In genomic region chr19:55865049-55865448, GRCm38 (mm10) we compare ENCODE assay signal across 29 mouse cellular contexts.
DNase-seq lines count a peak whose midpoint lies in the region; ATAC-seq and TF ChIP-seq lines count a peak whose summit lies in the region.
"Had no signal": no experiment of that assay in that cellular context is flagged by ENCODE, and none has a peak within 500 bp of the region (broad histone marks: within the 10 kb centered on the region; RNA-seq: fewer than 3 reads in every experiment).

No protein-coding gene starts in this region.

- TF ChIP-seq CTCF in MEL (IDR thresholded peaks at IDR 0.05 in 2 of 3, conservative IDR thresholded peaks at IDR 0.05 in 1 of 3; ENCODE audit: control insufficient read depth in 1 of 3, insufficient read depth in 1 of 3, low read depth in 2 of 3, low read length in 3 of 3, poor library complexity in 1 of 3, severe bottlenecking in 1 of 3) = no peak
- TF ChIP-seq CTCF in small intestine, adult 2 months (IDR thresholded peaks at IDR 0.05; ENCODE audit: extremely low read depth, insufficient read length, insufficient replicate concordance, low read depth, low read length) = no peak

- H3K4me2 ChIP-seq in heart, embryonic 11.5 days = no peak overlapping the region
- H3K4me2 ChIP-seq in liver, embryonic 13.5 days = peak overlapping the region; percentile 55; the same call in 1 of the 2 replicates
- H3K4me2 ChIP-seq in neural tube, embryonic 15.5 days = no peak overlapping the region
- H3K4me2 ChIP-seq in midbrain, embryonic 13.5 days (replicated peaks) = no peak overlapping the region
- H3K4me2 ChIP-seq: embryonic facial prominence, embryonic 12.5 days; hindbrain, embryonic 12.5 days; kidney, embryonic 15.5 days; limb, embryonic 12.5 days; midbrain, embryonic 15.5 days had no signal

- H3K4me3 ChIP-seq in heart, embryonic 11.5 days (ENCODE audit: low read depth, low read length) = no peak overlapping the region
- H3K4me3 ChIP-seq in MEL (ENCODE audit: control insufficient read depth in 1 of 2, insufficient read depth in 1 of 2, low read depth in 2 of 2, low read length in 2 of 2) = no peak overlapping the region
- H3K4me3 ChIP-seq in liver, embryonic 13.5 days (replicated peaks) = no peak overlapping the region
- no peak overlapping the region for H3K4me3 ChIP-seq in small intestine, adult 2 months (ENCODE audit: low read depth, low read length)
- no peak overlapping the region for H3K4me3 ChIP-seq in neural tube, embryonic 15.5 days (replicated peaks)
- no peak overlapping the region for H3K4me3 ChIP-seq in midbrain, embryonic 13.5 days (replicated peaks)
- H3K4me3 ChIP-seq: embryonic facial prominence, embryonic 12.5 days; forebrain, embryonic 10.5 days; hindbrain, embryonic 12.5 days; kidney, embryonic 15.5 days; layer of hippocampus, adult 2 months; left cerebral cortex, adult 2 months; limb, embryonic 12.5 days; midbrain, embryonic 15.5 days had no signal

- ATAC-seq in heart, embryonic 11.5 days (replicated peaks; ENCODE audit: insufficient number of reproducible peaks, low FRiP score, low TSS enrichment) = no peak
- ATAC-seq in liver, embryonic 13.5 days (ENCODE audit: low read depth) = no peak
- ATAC-seq in neural tube, embryonic 15.5 days (ENCODE audit: low FRiP score) = no peak
- ATAC-seq in midbrain, embryonic 13.5 days = no peak
- ATAC-seq: forebrain, embryonic 16.5 days; hindbrain, postnatal 0 days; midbrain, embryonic 15.5 days had no signal

- no peak for DNase-seq in heart, adult 18-20 months
- DNase-seq in MEL (ENCODE audit: low read depth, low spot score) = no peak
- no peak for DNase-seq in liver, embryonic 13.5 days
- no peak for DNase-seq in gastrocnemius, adult 18-20 months (ENCODE audit: low spot score)
- DNase-seq: adrenal gland, postnatal 14 days; cerebellum, adult 11 months; cerebellum, adult 9-11 months; embryo, embryonic 11 days; heart, postnatal 36 days; kidney, adult 11 months; kidney, postnatal 36 days; lung, adult 18-20 months; lung, postnatal 10 days; right cerebral cortex, postnatal 25 days; spleen, adult 18-20 months had no signal

- WGBS in heart, embryonic 11.5 days (ENCODE audit: insufficient replicate concordance) = 82% methylated on average over 2 of the region's 2 CpGs
- WGBS in liver, embryonic 13.5 days (ENCODE audit: insufficient replicate concordance) = 69% methylated on average over 2 of the region's 2 CpGs
- 65% methylated on average over 2 of the region's 2 CpGs for WGBS in small intestine, adult 2 months
- WGBS in neural tube, embryonic 15.5 days = 95% methylated on average over 2 of the region's 2 CpGs
- WGBS in midbrain, embryonic 13.5 days = 86% methylated on average over 2 of the region's 2 CpGs

- H3K4me1 ChIP-seq in heart, embryonic 11.5 days (ENCODE audit: control insufficient read depth, insufficient read depth, low read length) = peaks cover 40% of the 10 kb centered on the region
- peaks cover 49 to 71% of the 10 kb centered on the region in 2 experiments for H3K4me1 ChIP-seq in MEL (ENCODE audit: control insufficient read depth in 1 of 2, insufficient read depth in 2 of 2, low read length in 2 of 2)
- peaks cover 95% of the 10 kb centered on the region for H3K4me1 ChIP-seq in liver, embryonic 13.5 days (replicated peaks)
- H3K4me1 ChIP-seq in small intestine, adult 2 months (ENCODE audit: control insufficient read depth, insufficient read depth, insufficient read length, low read length) = peaks cover 69% of the 10 kb centered on the region
- no peaks in the 10 kb centered on the region for H3K4me1 ChIP-seq in neural tube, embryonic 15.5 days
- H3K4me1 ChIP-seq in midbrain, embryonic 13.5 days (replicated peaks) = peaks cover 20% of the 10 kb centered on the region; the same call in 1 of the 2 replicates
- H3K4me1 ChIP-seq: hindbrain, embryonic 12.5 days; midbrain, embryonic 15.5 days had no signal

- no peak overlapping the region for H3K9ac ChIP-seq in heart, embryonic 11.5 days (ENCODE audit: low read depth, low read length)
- H3K9ac ChIP-seq in MEL (ENCODE audit: control insufficient read depth, low read depth, low read length, poor library complexity, severe bottlenecking) = no peak overlapping the region
- H3K9ac ChIP-seq in liver, embryonic 13.5 days = no peak overlapping the region
- no peak overlapping the region for H3K9ac ChIP-seq in neural tube, embryonic 15.5 days (replicated peaks)
- H3K9ac ChIP-seq in midbrain, embryonic 13.5 days (replicated peaks) = no peak overlapping the region
- H3K9ac ChIP-seq: embryonic facial prominence, embryonic 12.5 days; hindbrain, embryonic 12.5 days; kidney, embryonic 15.5 days; limb, embryonic 12.5 days; midbrain, embryonic 15.5 days had no signal

- H3K27ac ChIP-seq in heart, embryonic 11.5 days (ENCODE audit: low read depth, low read length) = peak overlapping the region; percentile 67; the same call in 1 of the 2 replicates
- peak overlapping the region; percentile 80 for H3K27ac ChIP-seq in MEL (ENCODE audit: control insufficient read depth, low read depth, low read length)
- peak overlapping the region; percentile 91 for H3K27ac ChIP-seq in liver, embryonic 13.5 days
- H3K27ac ChIP-seq in small intestine, adult 2 months (ENCODE audit: insufficient read depth, low read depth, low read length) = peak overlapping the region; percentile 96
- H3K27ac ChIP-seq in neural tube, embryonic 15.5 days (replicated peaks) = no peak overlapping the region
- H3K27ac ChIP-seq in midbrain, embryonic 13.5 days = no peak overlapping the region
- H3K27ac ChIP-seq: embryonic facial prominence, embryonic 12.5 days; forebrain, embryonic 10.5 days; hindbrain, embryonic 12.5 days; hindbrain, postnatal 0 days; kidney, embryonic 15.5 days; layer of hippocampus, adult 2 months; left cerebral cortex, adult 2 months; limb, embryonic 12.5 days; midbrain, embryonic 15.5 days had no signal

- H3K79me2 ChIP-seq in MEL (ENCODE audit: control insufficient read depth, insufficient read depth, low read length, poor library complexity) = no peaks in the 10 kb centered on the region

- H3K36me3 ChIP-seq in heart, embryonic 11.5 days (ENCODE audit: control insufficient read depth, insufficient read depth, low read length) = no peaks in the 10 kb centered on the region
- H3K36me3 ChIP-seq in MEL (ENCODE audit: control insufficient read depth in 1 of 2, insufficient read depth in 2 of 2, low read length in 2 of 2) = peaks cover 0 to 57% of the 10 kb centered on the region in 2 experiments; a peak in 2 of 4 replicates
- no peaks in the 10 kb centered on the region for H3K36me3 ChIP-seq in liver, embryonic 13.5 days
- H3K36me3 ChIP-seq in small intestine, adult 2 months (ENCODE audit: control insufficient read depth, insufficient read depth, low read length) = peaks cover 2% of the 10 kb centered on the region; the same call in 1 of the 2 replicates
- H3K36me3 ChIP-seq in neural tube, embryonic 15.5 days = no peaks in the 10 kb centered on the region
- peaks cover 6% of the 10 kb centered on the region for H3K36me3 ChIP-seq in midbrain, embryonic 13.5 days
- H3K36me3 ChIP-seq: hindbrain, embryonic 12.5 days; midbrain, embryonic 15.5 days had no signal

- H3K9me3 ChIP-seq in heart, embryonic 11.5 days (replicated peaks; ENCODE audit: control insufficient read depth, low read length) = no peaks in the 10 kb centered on the region
- no peaks in the 10 kb centered on the region for H3K9me3 ChIP-seq in MEL (replicated peaks; ENCODE audit: insufficient read depth, low read length)
- no peaks in the 10 kb centered on the region for H3K9me3 ChIP-seq in liver, embryonic 13.5 days (replicated peaks)
- no peaks in the 10 kb centered on the region for H3K9me3 ChIP-seq in neural tube, embryonic 15.5 days (replicated peaks)
- no peaks in the 10 kb centered on the region for H3K9me3 ChIP-seq in midbrain, embryonic 13.5 days
- H3K9me3 ChIP-seq: embryonic facial prominence, embryonic 12.5 days; forebrain, embryonic 10.5 days; hindbrain, embryonic 12.5 days; kidney, embryonic 15.5 days; limb, embryonic 12.5 days; midbrain, embryonic 15.5 days had no signal

- H3K27me3 ChIP-seq in heart, embryonic 11.5 days (ENCODE audit: control insufficient read depth, insufficient read depth, low read length) = no peaks in the 10 kb centered on the region
- H3K27me3 ChIP-seq in MEL (ENCODE audit: control insufficient read depth in 1 of 2, insufficient read depth in 2 of 2, low read length in 2 of 2) = no peaks in the 10 kb centered on the region
- no peaks in the 10 kb centered on the region for H3K27me3 ChIP-seq in liver, embryonic 13.5 days
- no peaks in the 10 kb centered on the region for H3K27me3 ChIP-seq in small intestine, adult 2 months (ENCODE audit: control insufficient read depth, insufficient read depth, low read length)
- no peaks in the 10 kb centered on the region for H3K27me3 ChIP-seq in neural tube, embryonic 15.5 days (replicated peaks)
- no peaks in the 10 kb centered on the region for H3K27me3 ChIP-seq in midbrain, embryonic 13.5 days
- H3K27me3 ChIP-seq: embryonic facial prominence, embryonic 12.5 days; hindbrain, embryonic 12.5 days; kidney, embryonic 15.5 days; limb, embryonic 12.5 days; midbrain, embryonic 15.5 days had no signal

- no peak; a peak in 1 of 4 replicates for TF ChIP-seq EP300 in MEL (IDR thresholded peaks at IDR 0.05; ENCODE audit: low read depth in 1 of 2, low read length in 2 of 2)

- no peak for TF ChIP-seq RAD21 in MEL (IDR thresholded peaks at IDR 0.05; ENCODE audit: low read depth, low read length)

- TF ChIP-seq POLR2A in MEL (IDR thresholded peaks at IDR 0.05; ENCODE audit: control insufficient read depth in 1 of 2, insufficient read depth in 1 of 2, low read depth in 1 of 2, low read length in 2 of 2, poor library complexity in 1 of 2) = no peak
- no peak for TF ChIP-seq POLR2A in small intestine, adult 2 months (IDR thresholded peaks at IDR 0.05; ENCODE audit: low read depth, low read length)

TF ChIP-seq in MEL, 35 proteins besides CTCF, POLR2A, EP300 and RAD21:
- TF ChIP-seq MAZ (IDR thresholded peaks at IDR 0.05; ENCODE audit: low read depth, low read length) = no peak
- TF ChIP-seq SMC3 (IDR thresholded peaks at IDR 0.05; ENCODE audit: low read depth, low read length) = no peak
- TF ChIP-seq ZNF384 (IDR thresholded peaks at IDR 0.05; ENCODE audit: low read depth, low read length) = no peak
- peak; percentile 73 for TF ChIP-seq GATA1 (IDR thresholded peaks at IDR 0.05; ENCODE audit: low read depth, low read length)
TF ChIP-seq in MEL: peak in this region for 1.

Comparison
In these comparisons a context has a peak if more than half of its experiments do, and no peak if none do; other contexts are left out.
1. H3K27ac ChIP-seq: peak in heart, embryonic 11.5 days (single experiment), MEL (single experiment), liver, embryonic 13.5 days (single experiment) and small intestine, adult 2 months (single experiment); none in neural tube, embryonic 15.5 days (single experiment) and midbrain, embryonic 13.5 days (single experiment).